Mouse (Mus musculus) granulocyte monocyte progenitor cell, adult 5-6 weeks (primary cell): ENCODE measurements around the gene Nsf. TPM values are rescaled to one million over a fixed set of nuclear protein-coding genes. Genes with fewer than 3 reads are reported as not detected.
"Not testable (repeated sequence)": the region's sequence is repeated elsewhere in the genome, so short reads cannot be mapped to it uniquely, and the experiment has no call there.

ENCODE experiments used
- ATAC-seq: replicated peaks from 2 replicates; pipeline ENCODE4 v1.8.0; 2016; ENCODE audit warnings: mild to moderate bottlenecking, moderate TSS enrichment, inconsistent platforms; ENCODE audit not compliant: poor library complexity, severe bottlenecking
- total RNA-seq, 2 experiments: library from RNA; stranded (forward) in 1 of 2; stranded (reverse) in 1 of 2; fragments of 200-712, 200-1000 nt in 1 of 2; fragments of >200 nt in 1 of 2; fragmentation: Nextera tagmentation in 1 of 2; gene quantifications; 2 replicates each; pipeline ENCODE4 v1.2.3; 2014 to 2017

Nsf gene
- total RNA-seq, 2 experiments from 2014 or later: 32.9 to 54.7 TPM

GRCm38 (mm10) chr11:103896966-103897750 lies 56.7 kb downstream of the Nsf start:
- ATAC-seq: no peak

GRCm38 (mm10) chr11:103896056-103896455 lies 57.8 kb downstream of the Nsf start:
- ATAC-seq: no peak

GRCm38 (mm10) chr11:103892831-103893230 lies 61.0 kb downstream of the Nsf start:
- ATAC-seq: no peak

- ATAC-seq: no peak
These were observed 62.1 kb downstream of the Nsf start for GRCm38 (mm10) chr11:103891781-103892180.

- no peak for ATAC-seq
These were observed 63.3 kb downstream of the Nsf start for GRCm38 (mm10) chr11:103890337-103891186.

- ATAC-seq: no peak
These were observed 66.0 kb downstream of the Nsf start for GRCm38 (mm10) chr11:103887724-103888410.

- ATAC-seq: no peak
These were observed 69.0 kb downstream of the Nsf start for GRCm38 (mm10) chr11:103884749-103885383.

GRCm38 (mm10) chr11:103883793-103884192 lies 70.1 kb downstream of the Nsf start:
- no peak for ATAC-seq

- not testable (repeated sequence) for ATAC-seq
These were observed 74.4 kb downstream of the Nsf start for GRCm38 (mm10) chr11:103879476-103879875.

GRCm38 (mm10) chr11:103878441-103878840 lies 75.4 kb downstream of the Nsf start:
- ATAC-seq: no peak

- ATAC-seq: no peak
These were observed 83.5 kb downstream of the Nsf start for GRCm38 (mm10) chr11:103870352-103870751.

- ATAC-seq: no peak
These were observed 86.2 kb downstream of the Nsf start for GRCm38 (mm10) chr11:103867702-103868101.

- no peak for ATAC-seq
These were observed 88.5 kb downstream of the Nsf start for GRCm38 (mm10) chr11:103865346-103865745.

GRCm38 (mm10) chr11:103864486-103864885 lies 89.4 kb downstream of the Nsf start:
- no peak for ATAC-seq

GRCm38 (mm10) chr11:103862951-103863350 lies 90.9 kb downstream of the Nsf start:
- ATAC-seq: no peak

GRCm38 (mm10) chr11:103859933-103860610 lies 93.8 kb downstream of the Nsf start:
- no peak for ATAC-seq

- no peak for ATAC-seq
These were observed 95.1 kb downstream of the Nsf start for GRCm38 (mm10) chr11:103858760-103859159.

GRCm38 (mm10) chr11:103856641-103857040 lies 97.2 kb downstream of the Nsf start:
- ATAC-seq: no peak

GRCm38 (mm10) chr11:103854294-103854693 lies 99.6 kb downstream of the Nsf start:
- ATAC-seq: no peak
